Mouse (Mus musculus): Measurements from ENCODE around the gene Cdh4.

GRCm38 (mm10) chr2:179587069-179587468, 144.8 kb downstream of the Cdh4 start:
- TF ChIP-seq CTCF (IDR thresholded peaks at IDR 0.05; ENCODE audit: low read depth) (no peak), EP300 (IDR thresholded peaks at IDR 0.05; ENCODE audit: low read depth) (no peak)
